Mouse (Mus musculus) lung, embryonic 15.5 days (tissue): ENCODE data around the gene Cnn2. TPM values are rescaled to one million over a fixed set of nuclear protein-coding genes. Genes with fewer than 3 reads are reported as not detected.

Experiments used
- ATAC-seq: fragments of 200-750 bp; cut with Nextera tagmentation; 2 replicates; pipeline ENCODE4 v1.8.0; 2017; ENCODE audit warnings: moderate number of reproducible peaks, borderline replicate concordance; ENCODE audit not compliant: low FRiP score, low TSS enrichment; ENCODE audit errors: extremely low read depth
- H3K27ac ChIP-seq: fragments of 300-500 bp; sonication (generic); 2 replicates; pipeline ENCODE4 v1.5.1; 2015; ENCODE audit warnings: moderate library complexity, mild to moderate bottlenecking, inconsistent platforms
- H3K27me3 ChIP-seq: fragments of 300-500 bp; sonication (generic); 2 replicates; pipeline ENCODE4 v1.6.1; 2015; ENCODE audit warnings: inconsistent platforms
- H3K36me3 ChIP-seq: fragments of 300-500 bp; sonication (generic); 2 replicates; pipeline ENCODE4 v1.6.1; 2015; ENCODE audit warnings: inconsistent platforms
- H3K4me1 ChIP-seq: fragments of 300-500 bp; sonication (generic); 2 replicates; pipeline ENCODE4 v1.6.1; 2015; ENCODE audit warnings: inconsistent platforms
- H3K4me2 ChIP-seq: fragments of 300-500 bp; sonication (generic); 2 replicates; pipeline ENCODE4 v1.6.1; 2015; ENCODE audit warnings: inconsistent platforms, mild to moderate bottlenecking, moderate library complexity
- H3K4me3 ChIP-seq: fragments of 300-500 bp; sonication (generic); 2 replicates; pipeline ENCODE4 v1.5.1; 2015; ENCODE audit warnings: mild to moderate bottlenecking, inconsistent platforms
- H3K9ac ChIP-seq: fragments of 300-500 bp; sonication (generic); 2 replicates; pipeline ENCODE4 v1.6.1; 2015; ENCODE audit warnings: inconsistent platforms
- H3K9me3 ChIP-seq: fragments of 300-500 bp; sonication (generic); 2 replicates; pipeline ENCODE4 v1.6.1; 2016; ENCODE audit warnings: inconsistent platforms
- WGBS: fragments of 180-500 bp; shearing (Covaris S2); methylation state at CpG from one replicate; pipeline ENCODE4 v1.1.7; 2015; 5-methylcytosine and 5-hydroxymethylcytosine counted together
- polyA plus RNA-seq: library from polyadenylated mRNA; unstranded; fragments of >200 nt; fragmentation: Nextera tagmentation; extraction: Ambion mirVana; gene quantifications from 2 replicates; pipeline ENCODE4 v1.2.1, GENCODE M21; 2015

Gene Cnn2
- polyA plus RNA-seq, 1 experiment from 2014 or later: 375 TPM

DNA sequence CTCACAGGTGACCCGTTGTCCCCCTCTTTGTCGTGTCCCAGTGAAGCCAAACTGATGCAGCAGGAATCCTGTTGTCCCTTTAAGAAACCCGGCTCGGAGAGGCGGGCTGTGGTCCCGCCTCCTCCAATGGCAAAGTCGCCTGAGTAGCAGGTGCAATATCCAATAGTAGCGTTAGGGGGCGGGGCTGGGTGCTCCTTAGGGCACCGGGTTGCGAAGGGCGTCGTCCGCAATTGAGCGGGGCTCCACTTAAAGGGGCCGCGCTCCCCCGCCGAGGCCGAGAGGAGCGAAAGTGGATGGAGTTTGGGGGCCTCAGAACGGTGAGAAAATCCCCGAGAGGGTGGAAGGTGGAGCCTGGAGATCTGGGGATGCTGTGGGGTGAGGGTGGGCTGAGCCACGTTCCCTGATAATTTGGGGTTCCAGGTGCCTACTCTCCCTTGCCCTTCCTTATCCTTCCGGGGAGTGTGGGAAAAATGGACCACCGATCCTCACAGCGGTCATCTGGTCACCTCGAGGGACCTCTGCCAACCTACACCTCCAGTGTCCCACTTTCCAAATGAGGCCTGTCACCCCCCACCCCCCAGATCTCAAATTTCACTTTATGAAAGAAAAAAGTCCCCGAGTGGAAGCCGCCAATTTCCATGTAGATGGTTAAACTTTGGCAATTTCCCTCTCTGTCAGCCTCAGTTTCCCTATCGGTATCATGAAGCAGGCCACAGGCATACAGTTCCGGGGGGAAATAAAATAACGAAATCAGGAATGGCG, 8.1 kb downstream of the Cnn2 start, which contains the start of gene Abca7:
TSS of gene Abca7 (plus strand) at position 223 of the 762 bp plus-strand sequence.
- peak within 1 kb of the TSS; percentile 95 for H3K4me2 ChIP-seq
- no peaks in the 10 kb centered on the region for H3K9me3 ChIP-seq
- under 1% methylated on average over 34 of the region's 34 CpGs for WGBS
- H3K36me3 ChIP-seq: peaks cover 42% of the 10 kb centered on the region
- peaks cover 3% of the 10 kb centered on the region for H3K27me3 ChIP-seq
- peak within 1 kb of the TSS; percentile 49 for H3K9ac ChIP-seq
- peak within 1 kb of the TSS; percentile 74 for H3K27ac ChIP-seq
- peak; percentile 79 for ATAC-seq
- H3K4me1 ChIP-seq: peaks cover 24% of the 10 kb centered on the region
- peak within 1 kb of the TSS; percentile 60 for H3K4me3 ChIP-seq

GRCm38 (mm10) chr10:79997034-79997760, 8.8 kb downstream of the Cnn2 start:
- peak overlapping the region; percentile 49; the same call in 1 of the 2 replicates for H3K9ac ChIP-seq

GRCm38 (mm10) chr10:79997819-79998218, 9.4 kb downstream of the Cnn2 start:
- ATAC-seq: peak; percentile 32; the same call in 1 of the 2 replicates
- H3K9me3 ChIP-seq: no peaks in the 10 kb centered on the region
- H3K36me3 ChIP-seq: peaks cover 28% of the 10 kb centered on the region
- peak overlapping the region; percentile 49; the same call in 1 of the 2 replicates for H3K9ac ChIP-seq
- peaks cover 13% of the 10 kb centered on the region for H3K27me3 ChIP-seq
- H3K4me2 ChIP-seq: peak overlapping the region; percentile 95
- 8% methylated on average over 15 of the region's 15 CpGs for WGBS
- H3K4me1 ChIP-seq: peaks cover 22% of the 10 kb centered on the region
- peak overlapping the region; percentile 22; the same call in 1 of the 2 replicates for H3K27ac ChIP-seq
- peak overlapping the region; percentile 60 for H3K4me3 ChIP-seq

More at GRCm38 (mm10) chr10:79997034-79997760, 8.8 kb downstream of the Cnn2 start:
- peaks cover 34% of the 10 kb centered on the region for H3K36me3 ChIP-seq
- peak; percentile 48 for ATAC-seq
- H3K27me3 ChIP-seq: peaks cover 9% of the 10 kb centered on the region
- peak overlapping the region; percentile 60 for H3K4me3 ChIP-seq
- H3K4me1 ChIP-seq: peaks cover 21% of the 10 kb centered on the region
- H3K9me3 ChIP-seq: no peaks in the 10 kb centered on the region
- WGBS: under 1% methylated on average over 35 of the region's 35 CpGs
- peak overlapping the region; percentile 95 for H3K4me2 ChIP-seq
- peak overlapping the region; percentile 74 for H3K27ac ChIP-seq

- ATAC-seq: no peak
- Histone ChIP-seq H3K9me3 (no peaks in the 10 kb centered on the region), H3K4me1 (peaks cover 31% of the 10 kb centered on the region), H3K4me2 (no peak overlapping the region), H3K4me3 (no peak overlapping the region), H3K36me3 (no peaks in the 10 kb centered on the region), H3K9ac (no peak overlapping the region), H3K27ac (no peak overlapping the region), H3K27me3 (peaks cover 19% of the 10 kb centered on the region)
- WGBS: 71% methylated on average over 9 of the region's 9 CpGs
Observed at GRCm38 (mm10) chr10:80001945-80002344, 13.6 kb downstream of the Cnn2 start.

- Histone ChIP-seq H3K4me1 (peaks cover 22% of the 10 kb centered on the region), H3K9ac (no peak overlapping the region), H3K4me2 (no peak overlapping the region), H3K9me3 (no peaks in the 10 kb centered on the region), H3K36me3 (no peaks in the 10 kb centered on the region), H3K4me3 (no peak overlapping the region), H3K27me3 (peaks cover 19% of the 10 kb centered on the region), H3K27ac (no peak overlapping the region)
- WGBS: 33% methylated on average over 21 of the region's 21 CpGs
- no peak for ATAC-seq
Observed at GRCm38 (mm10) chr10:80002829-80003228, 14.4 kb downstream of the Cnn2 start.

- 53% methylated on average over 9 of the region's 9 CpGs for WGBS
- peaks cover 17% of the 10 kb centered on the region for H3K4me1 ChIP-seq
- peaks cover under 1% of the 10 kb centered on the region; the same call in 1 of the 2 replicates for H3K36me3 ChIP-seq
- no peak overlapping the region; the same call in 1 of the 2 replicates for H3K27ac ChIP-seq
- no peak for ATAC-seq
- H3K9ac ChIP-seq: no peak overlapping the region
- H3K9me3 ChIP-seq: no peaks in the 10 kb centered on the region
- H3K4me3 ChIP-seq: no peak overlapping the region
- H3K27me3 ChIP-seq: peaks cover 19% of the 10 kb centered on the region
- no peak overlapping the region for H3K4me2 ChIP-seq
Observed at GRCm38 (mm10) chr10:80003374-80004232, 15.2 kb downstream of the Cnn2 start.

DNA sequence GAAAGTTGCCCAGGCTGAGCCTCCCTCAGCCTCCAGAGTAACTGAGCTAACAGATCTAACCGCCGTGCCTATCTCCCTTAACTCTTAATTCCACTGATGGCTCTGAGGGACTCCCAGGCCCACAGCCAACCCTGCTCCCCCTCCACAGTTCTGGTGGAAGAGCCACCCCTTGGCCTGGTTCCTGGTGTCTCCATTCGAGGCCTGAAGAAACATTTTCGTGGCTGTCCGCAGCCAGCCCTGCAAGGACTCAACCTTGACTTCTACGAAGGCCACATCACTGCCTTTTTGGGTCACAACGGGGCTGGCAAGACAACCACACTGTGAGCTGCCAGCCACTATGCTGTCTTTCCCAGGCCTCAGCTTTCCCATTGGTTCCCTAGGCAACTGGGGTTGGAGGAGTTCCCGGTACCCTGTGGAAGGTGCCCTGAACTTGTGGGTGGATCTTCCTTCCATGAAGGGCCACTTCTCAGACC, 15.9 kb downstream of the Cnn2 start:
- no peak overlapping the region for H3K9ac ChIP-seq
- ATAC-seq: no peak
- WGBS: 77% methylated on average over 8 of the region's 8 CpGs
- peaks cover 17% of the 10 kb centered on the region for H3K4me1 ChIP-seq
- H3K27ac ChIP-seq: no peak overlapping the region
- peaks cover 6% of the 10 kb centered on the region; the same call in 1 of the 2 replicates for H3K36me3 ChIP-seq
- H3K4me3 ChIP-seq: no peak overlapping the region
- no peak overlapping the region for H3K4me2 ChIP-seq
- H3K27me3 ChIP-seq: peaks cover 19% of the 10 kb centered on the region
- H3K9me3 ChIP-seq: no peaks in the 10 kb centered on the region

DNA sequence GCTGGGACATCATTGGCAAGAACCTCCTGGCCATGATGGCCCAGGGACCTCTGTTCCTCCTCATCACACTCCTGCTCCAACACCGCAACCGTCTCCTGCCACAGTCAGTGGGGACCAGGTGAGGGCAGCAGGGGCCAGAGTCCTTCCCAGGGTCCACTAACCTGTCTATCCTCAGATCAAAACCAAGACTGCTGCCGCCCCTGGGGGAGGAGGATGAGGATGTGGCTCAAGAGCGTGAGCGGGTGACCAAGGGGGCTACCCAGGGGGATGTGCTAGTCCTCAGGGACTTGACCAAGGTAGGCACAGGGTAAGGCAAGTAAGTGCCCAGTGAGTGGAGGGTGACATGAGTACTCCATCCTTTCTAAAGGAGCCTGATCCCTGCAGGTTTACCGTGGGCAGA, 23.4 kb downstream of the Cnn2 start:
- H3K4me3 ChIP-seq: no peak overlapping the region
- peaks cover 31% of the 10 kb centered on the region for H3K27me3 ChIP-seq
- H3K4me2 ChIP-seq: no peak overlapping the region
- no peak overlapping the region for H3K27ac ChIP-seq
- peaks cover 20% of the 10 kb centered on the region for H3K36me3 ChIP-seq
- WGBS: 85% methylated on average over 6 of the region's 6 CpGs
- no peaks in the 10 kb centered on the region for H3K9me3 ChIP-seq
- H3K9ac ChIP-seq: no peak overlapping the region
- H3K4me1 ChIP-seq: peaks cover 20% of the 10 kb centered on the region
- ATAC-seq: no peak

- Histone ChIP-seq H3K27ac (no peak overlapping the region), H3K4me2 (no peak overlapping the region), H3K9me3 (no peaks in the 10 kb centered on the region), H3K36me3 (peaks cover 20% of the 10 kb centered on the region), H3K4me1 (peaks cover 26% of the 10 kb centered on the region), H3K9ac (no peak overlapping the region), H3K4me3 (no peak overlapping the region), H3K27me3 (peaks cover 35% of the 10 kb centered on the region)
- WGBS: 34% methylated on average over 25 of the region's 25 CpGs
- ATAC-seq: no peak
Observed at GRCm38 (mm10) chr10:80013609-80014008, 25.2 kb downstream of the Cnn2 start.

DNA sequence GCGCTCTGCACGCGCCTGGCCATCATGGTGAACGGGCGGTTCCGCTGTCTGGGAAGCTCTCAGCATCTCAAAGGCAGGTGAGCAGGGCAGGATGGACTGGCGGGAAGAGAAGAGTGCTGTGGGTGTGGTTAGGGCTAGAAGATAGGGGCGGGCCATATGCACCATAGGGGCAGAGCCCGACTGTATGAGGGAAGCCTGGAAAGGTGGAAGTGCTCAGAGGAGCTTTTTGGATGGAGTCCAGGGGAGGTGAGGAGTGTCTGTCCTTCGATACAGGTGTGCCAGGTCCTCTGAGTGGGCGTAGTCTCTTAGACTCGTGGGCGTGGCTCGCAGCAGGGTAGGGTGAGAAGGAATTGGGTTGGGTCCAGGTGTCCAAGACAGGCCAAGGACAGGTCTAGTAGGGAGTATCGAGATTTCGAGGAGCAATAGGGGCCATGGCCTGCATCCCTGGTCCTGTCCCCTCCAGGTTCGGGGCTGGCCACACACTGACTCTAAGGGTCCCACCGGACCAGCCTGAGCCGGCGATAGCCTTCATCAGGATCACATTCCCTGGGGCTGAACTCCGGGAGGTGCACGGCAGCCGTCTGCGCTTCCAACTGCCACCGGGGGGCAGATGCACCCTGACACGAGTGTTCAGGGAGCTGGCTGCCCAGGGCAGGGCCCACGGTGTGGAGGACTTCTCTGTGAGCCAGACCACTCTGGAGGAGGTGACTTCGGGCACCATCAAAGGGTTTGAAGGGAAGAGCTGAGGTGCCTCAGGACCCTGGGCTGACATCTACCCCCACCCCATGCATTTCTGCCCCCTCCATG, 26.3 kb downstream of the Cnn2 start:
- ATAC-seq: no peak
- H3K9me3 ChIP-seq: no peaks in the 10 kb centered on the region
- H3K4me1 ChIP-seq: peaks cover 37% of the 10 kb centered on the region
- no peak overlapping the region for H3K4me3 ChIP-seq
- peak overlapping the region; percentile 20; the same call in 1 of the 2 replicates for H3K4me2 ChIP-seq
- peaks cover 35% of the 10 kb centered on the region for H3K27me3 ChIP-seq
- WGBS: 19% methylated on average over 28 of the region's 28 CpGs
- no peak overlapping the region for H3K9ac ChIP-seq
- H3K36me3 ChIP-seq: peaks cover 12% of the 10 kb centered on the region
- H3K27ac ChIP-seq: no peak overlapping the region
